Mouse (Mus musculus): ENCODE measurements around the gene Six2. TPM values are rescaled to one million over a fixed set of nuclear protein-coding genes. Genes with fewer than 3 reads are reported as not detected.

Gene Six2
- total RNA-seq, 1 experiment, result 0.22 TPM

DNA sequence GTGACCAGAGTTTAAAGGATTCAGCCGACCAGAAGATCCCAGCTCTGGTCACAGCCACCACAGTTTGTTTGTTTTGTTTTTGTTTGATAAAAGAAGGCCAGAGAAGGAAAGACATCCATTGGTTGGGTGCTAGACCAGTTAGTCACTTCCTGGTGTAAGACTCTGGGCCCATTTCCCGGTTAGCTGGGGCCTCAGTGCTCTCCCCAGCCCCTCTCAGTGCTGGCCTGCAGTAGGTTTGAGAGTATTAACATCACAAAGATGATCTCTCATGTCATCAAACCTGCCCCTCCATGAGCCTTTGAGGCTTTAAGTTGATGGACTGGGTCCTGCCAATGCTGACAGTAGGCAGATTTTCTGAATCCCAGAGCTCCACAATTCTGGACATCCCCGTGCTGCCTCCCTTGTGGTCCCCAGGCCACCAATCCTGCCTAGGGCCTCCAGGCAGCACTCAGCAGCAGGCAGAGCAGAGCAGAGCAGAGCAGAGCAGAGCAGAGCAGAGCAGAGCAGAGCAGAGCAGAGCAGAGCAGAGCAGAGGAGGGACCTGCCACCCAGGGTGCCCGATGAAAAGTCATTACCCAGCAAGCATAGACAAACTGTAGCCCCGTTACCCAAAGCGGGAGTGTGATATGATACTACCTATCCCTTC, 2.4 kb upstream of the Six2 start:
- TF ChIP-seq HCFC1 (IDR thresholded peaks at IDR 0.05; ENCODE audit: borderline replicate concordance, insufficient read depth, low read length) (no peak), CHD2 (IDR thresholded peaks at IDR 0.05; ENCODE audit: low read depth, low read length) (no peak), ZNF384 (IDR thresholded peaks at IDR 0.05; ENCODE audit: low read depth, low read length) (no peak), ZC3H11A (IDR thresholded peaks at IDR 0.05; ENCODE audit: borderline replicate concordance, low read depth, low read length) (no peak), MAFK (IDR thresholded peaks at IDR 0.05; ENCODE audit: insufficient read depth, low read depth, low read length) (no peak)
- no peak for DNase-seq (ENCODE audit: low read depth, low spot score)
- in situ Hi-C loops (cut with MboI; ENCODE audit: low sequenced_read_pairs in 2 of 2, unreplicated experiment in 2 of 2), result loop anchor here in 1 of 2 experiments (10.0 kb wide), 1 partner anchor 206 kb away; no protein-coding TSS in a partner anchor
- Histone ChIP-seq H3K36me3 (ENCODE audit: control insufficient read depth, insufficient read depth, low read length, poor library complexity, severe bottlenecking) (no peaks in the 10 kb centered on the region), H3K4me1 (ENCODE audit: control insufficient read depth in 2 of 2, insufficient read depth in 2 of 2, low read length in 2 of 2, poor library complexity in 1 of 2) (0 out of 4 replicates have a peak, but pooled peaks cover 0 to 6% of the 10 kb centered on the region in 2 experiments), H3K9me3 (ENCODE audit: control insufficient read depth, insufficient read depth, low read depth, low read length) (no peaks in the 10 kb centered on the region), H3K9ac (ENCODE audit: insufficient read depth, low read depth, low read length, poor library complexity, severe bottlenecking) (no peak overlapping the region), H3K27ac (ENCODE audit: insufficient read depth, low read depth, low read length, poor library complexity, severe bottlenecking) (no peak overlapping the region), H3K4me3 (ENCODE audit: insufficient read depth in 1 of 2, low read depth in 1 of 2, low read length in 2 of 2, poor library complexity in 1 of 2, severe bottlenecking in 1 of 2) (no peak overlapping the region)

DNA sequence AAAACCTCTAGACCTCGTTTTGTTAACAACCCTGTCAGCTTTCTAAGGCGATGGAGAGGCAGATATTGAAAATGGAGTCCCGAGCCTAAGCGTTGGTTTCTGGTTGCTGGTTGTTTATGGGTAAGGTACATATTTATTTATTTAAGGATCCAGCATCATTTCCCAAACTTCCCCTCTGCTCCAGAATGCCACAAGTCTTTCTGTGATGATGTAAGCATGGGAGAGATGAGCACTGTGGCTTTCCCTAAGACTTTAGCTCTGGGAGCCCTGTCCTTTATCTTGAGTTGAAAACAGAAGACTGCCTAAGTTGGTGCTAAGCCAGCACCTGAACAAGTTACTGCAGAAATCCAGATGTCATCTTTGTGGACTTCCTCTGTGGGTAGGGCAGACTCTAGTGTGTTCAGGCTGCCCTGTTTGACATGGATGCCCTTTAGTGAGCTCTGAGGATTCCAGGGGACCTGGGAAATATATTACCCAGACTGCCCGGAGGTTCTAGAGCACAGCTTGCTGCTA, 1.8 kb upstream of the Six2 start:
- no peak for TF ChIP-seq CHD2 (IDR thresholded peaks at IDR 0.05; ENCODE audit: low read depth, low read length)
- TF ChIP-seq HCFC1 (IDR thresholded peaks at IDR 0.05; ENCODE audit: borderline replicate concordance, insufficient read depth, low read length), result no peak
- no peak for TF ChIP-seq MAFK (IDR thresholded peaks at IDR 0.05; ENCODE audit: insufficient read depth, low read depth, low read length)
- Histone ChIP-seq H3K4me3 (ENCODE audit: insufficient read depth in 1 of 2, low read depth in 1 of 2, low read length in 2 of 2, poor library complexity in 1 of 2, severe bottlenecking in 1 of 2) (no peak overlapping the region), H3K9ac (ENCODE audit: insufficient read depth, low read depth, low read length, poor library complexity, severe bottlenecking) (no peak overlapping the region), H3K9me3 (ENCODE audit: control insufficient read depth, insufficient read depth, low read depth, low read length) (no peaks in the 10 kb centered on the region), H3K4me1 (ENCODE audit: control insufficient read depth in 2 of 2, insufficient read depth in 2 of 2, low read length in 2 of 2, poor library complexity in 1 of 2) (0 out of 4 replicates have a peak, but pooled peaks cover 0 to 6% of the 10 kb centered on the region in 2 experiments), H3K36me3 (ENCODE audit: control insufficient read depth, insufficient read depth, low read length, poor library complexity, severe bottlenecking) (no peaks in the 10 kb centered on the region), H3K27ac (ENCODE audit: insufficient read depth, low read depth, low read length, poor library complexity, severe bottlenecking) (no peak overlapping the region)
- no peak for DNase-seq (ENCODE audit: low read depth, low spot score)
- in situ Hi-C loops (cut with MboI; ENCODE audit: low sequenced_read_pairs in 2 of 2, unreplicated experiment in 2 of 2), result loop anchor here (5.0 to 10.0 kb wide), 3 partner anchors 73 to 205 kb away; partner anchors contain the start of gene Six3 (in 1 of the 2)

DNA sequence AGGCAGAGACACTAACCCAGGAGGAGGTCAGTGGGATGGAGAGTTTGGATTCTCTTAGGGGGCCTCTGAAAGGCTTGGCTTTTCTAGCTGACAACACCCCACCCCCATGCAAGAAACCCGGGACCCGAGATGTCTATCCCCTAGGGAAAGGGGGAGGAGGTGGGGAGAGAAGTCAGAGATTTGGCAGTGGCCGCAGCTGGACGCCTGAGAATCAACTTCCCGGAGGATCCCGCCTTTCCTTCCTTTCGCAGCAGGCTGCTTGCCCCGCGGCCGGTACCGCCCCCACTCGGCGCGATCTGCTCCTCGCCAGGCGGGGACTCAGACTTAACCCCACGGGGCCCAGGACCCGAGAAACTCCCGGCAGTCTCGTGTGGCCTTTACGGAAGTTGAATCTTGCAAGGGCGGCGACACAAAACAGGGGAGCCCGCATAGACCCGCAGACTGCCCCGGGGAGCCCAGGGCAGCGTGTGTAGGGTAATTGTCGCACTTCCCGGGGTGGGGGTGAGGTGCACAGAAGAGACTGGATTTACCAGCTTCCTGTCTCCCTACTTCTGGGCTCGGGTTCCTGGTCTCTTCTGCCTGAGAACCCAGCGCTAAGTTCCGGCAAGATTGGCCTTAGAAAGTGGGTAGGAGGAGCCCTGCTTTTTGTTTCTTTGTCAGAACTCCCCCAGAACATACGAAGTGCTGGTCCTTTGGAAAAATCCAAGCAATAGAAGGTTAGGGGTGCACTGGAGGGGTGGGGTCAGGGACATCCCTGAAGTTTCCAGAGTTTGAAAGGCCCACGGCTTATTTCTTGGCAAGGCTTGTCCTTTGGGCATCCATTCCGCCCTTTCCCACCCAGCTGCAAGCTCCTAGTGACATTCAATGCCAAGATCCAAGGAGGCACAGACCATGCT, 1.1 kb upstream of the Six2 start:
- H3K9ac ChIP-seq (ENCODE audit: insufficient read depth, low read depth, low read length, poor library complexity, severe bottlenecking), result no peak overlapping the region

DNA sequence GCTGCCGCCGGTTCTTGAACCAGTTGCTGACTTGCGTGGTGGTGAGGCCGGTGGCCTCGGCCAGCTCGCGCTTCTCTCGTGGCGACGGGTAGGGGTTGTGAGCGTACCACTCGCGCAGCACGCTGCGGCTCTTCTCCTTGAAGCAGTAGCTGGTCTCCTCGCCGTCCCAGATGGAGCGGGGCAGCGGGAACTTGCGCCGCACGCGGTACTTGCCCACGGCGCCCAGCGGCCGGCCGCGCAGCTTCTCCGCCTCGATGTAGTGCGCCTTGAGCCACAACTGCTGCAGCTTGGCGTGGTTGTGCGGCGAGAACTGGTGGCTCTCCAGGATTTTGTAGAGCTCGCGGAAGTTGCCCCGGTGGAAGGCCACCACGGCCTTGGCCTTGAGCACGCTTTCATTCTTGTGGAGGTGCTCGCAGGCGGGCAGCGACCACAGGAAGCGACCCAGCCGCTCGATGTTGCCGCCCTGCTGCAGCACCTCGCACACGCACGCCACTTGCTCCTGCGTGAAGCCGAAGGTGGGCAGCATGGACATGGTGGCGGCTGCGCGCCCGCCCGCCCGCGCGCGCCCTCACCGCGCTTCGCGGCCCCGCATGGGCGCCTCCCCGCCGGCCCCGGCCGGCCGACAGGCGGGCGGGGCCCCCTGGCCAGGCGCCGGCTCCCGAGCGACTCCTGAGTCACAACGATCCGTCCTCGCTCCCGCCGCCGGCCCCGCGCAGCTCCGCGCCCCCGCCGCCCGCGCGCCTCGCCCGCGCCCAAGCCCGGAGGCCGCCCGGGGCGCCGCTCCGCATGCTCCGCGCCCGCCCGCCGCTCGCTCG, 446 bp downstream of the Six2 start:
- no peak for DNase-seq (ENCODE audit: low read depth, low spot score)
- Histone ChIP-seq H3K4me1 (ENCODE audit: control insufficient read depth in 2 of 2, insufficient read depth in 2 of 2, low read length in 2 of 2, poor library complexity in 1 of 2) (peaks cover 0 to 6% of the 10 kb centered on the region in 2 experiments; a peak in 1 of 4 replicates), H3K9ac (ENCODE audit: insufficient read depth, low read depth, low read length, poor library complexity, severe bottlenecking) (no peak overlapping the region; the same call in 1 of the 2 replicates), H3K4me3 (ENCODE audit: insufficient read depth in 1 of 2, low read depth in 1 of 2, low read length in 2 of 2, poor library complexity in 1 of 2, severe bottlenecking in 1 of 2) (peak overlapping the region; percentile 40 to 51), H3K9me3 (ENCODE audit: control insufficient read depth, insufficient read depth, low read depth, low read length) (no peaks in the 10 kb centered on the region), H3K27ac (ENCODE audit: insufficient read depth, low read depth, low read length, poor library complexity, severe bottlenecking) (no peak overlapping the region), H3K36me3 (ENCODE audit: control insufficient read depth, insufficient read depth, low read length, poor library complexity, severe bottlenecking) (no peaks in the 10 kb centered on the region)
- in situ Hi-C loops (cut with MboI; ENCODE audit: low sequenced_read_pairs in 2 of 2, unreplicated experiment in 2 of 2), result loop anchor here (5.0 kb wide), 2 partner anchors 70 to 75 kb away; partner anchors contain the start of gene Six3 (in 1 of the 2)
- TF ChIP-seq HCFC1 (IDR thresholded peaks at IDR 0.05; ENCODE audit: borderline replicate concordance, insufficient read depth, low read length) (no peak), ZNF384 (IDR thresholded peaks at IDR 0.05; ENCODE audit: low read depth, low read length) (no peak)

More for the DNA sequence above, 1.1 kb upstream of the Six2 start:
- Histone ChIP-seq H3K36me3 (ENCODE audit: control insufficient read depth, insufficient read depth, low read length, poor library complexity, severe bottlenecking) (no peaks in the 10 kb centered on the region), H3K27ac (ENCODE audit: insufficient read depth, low read depth, low read length, poor library complexity, severe bottlenecking) (no peak overlapping the region), H3K4me1 (ENCODE audit: control insufficient read depth in 2 of 2, insufficient read depth in 2 of 2, low read length in 2 of 2, poor library complexity in 1 of 2) (0 out of 4 replicates have a peak, but pooled peaks cover 0 to 6% of the 10 kb centered on the region in 2 experiments), H3K4me3 (ENCODE audit: insufficient read depth in 1 of 2, low read depth in 1 of 2, low read length in 2 of 2, poor library complexity in 1 of 2, severe bottlenecking in 1 of 2) (peak overlapping the region; percentile 13 to 20; a peak in 3 of 4 replicates), H3K9me3 (ENCODE audit: control insufficient read depth, insufficient read depth, low read depth, low read length) (no peaks in the 10 kb centered on the region)
- DNase-seq (ENCODE audit: low read depth, low spot score), result no peak
- TF ChIP-seq HCFC1 (IDR thresholded peaks at IDR 0.05; ENCODE audit: borderline replicate concordance, insufficient read depth, low read length) (no peak), ZC3H11A (IDR thresholded peaks at IDR 0.05; ENCODE audit: borderline replicate concordance, low read depth, low read length) (no peak), CHD2 (IDR thresholded peaks at IDR 0.05; ENCODE audit: low read depth, low read length) (no peak), ZNF384 (IDR thresholded peaks at IDR 0.05; ENCODE audit: low read depth, low read length) (no peak), MAFK (IDR thresholded peaks at IDR 0.05; ENCODE audit: insufficient read depth, low read depth, low read length) (no peak)
- in situ Hi-C loops (cut with MboI; ENCODE audit: low sequenced_read_pairs in 2 of 2, unreplicated experiment in 2 of 2), result loop anchor here (5.0 kb wide), 2 partner anchors 72 to 77 kb away; partner anchors contain the start of gene Six3 (in 1 of the 2)
